Mouse (Mus musculus): ENCODE measurements at regions not wholly inside any gene's neighbourhood (a gene's known extent, or its start where the extent isn't known, plus 50 kb on each side); places are given as distances from the start of the nearest gene placed in this dataset.

- DNase-seq (ENCODE audit: low spot score in 2 of 2) = no peak
Observed at GRCm38 (mm10) chr4:93935692-93936091, 600.4 kb upstream of the Tusc1 start.

- DNase-seq (ENCODE audit: low spot score in 2 of 2) = no peak
Observed at GRCm38 (mm10) chr4:93927117-93927516, 591.8 kb upstream of the Tusc1 start.

- no peak for DNase-seq (ENCODE audit: low spot score in 2 of 2)
Observed at GRCm38 (mm10) chr4:93924402-93924801, 589.1 kb upstream of the Tusc1 start.

DNA sequence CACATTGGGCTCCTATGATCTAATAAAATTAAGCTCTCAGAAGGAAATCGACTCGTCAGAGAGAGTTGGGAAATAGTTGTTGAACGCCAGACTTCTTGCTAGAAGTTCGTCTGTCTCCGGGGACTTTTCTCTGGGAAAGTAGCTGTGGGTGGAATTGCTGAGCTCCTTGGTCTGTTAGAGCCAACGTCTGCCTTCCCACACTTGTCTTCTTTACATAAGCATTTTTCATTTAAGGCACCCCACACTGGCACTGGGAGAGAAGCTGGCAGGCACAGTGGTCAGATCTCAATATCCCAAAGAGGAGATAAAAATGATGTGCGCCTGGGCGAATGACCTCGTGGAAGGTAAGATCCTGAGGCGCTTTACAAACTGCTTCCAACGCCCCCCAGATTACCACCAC, 551.3 kb upstream of the Tusc1 start:
- DNase-seq (ENCODE audit: low spot score in 2 of 2) = no peak

- no peak for DNase-seq (ENCODE audit: low spot score in 2 of 2)
Observed at GRCm38 (mm10) chr4:93881318-93881717, 546.0 kb upstream of the Tusc1 start.

DNA sequence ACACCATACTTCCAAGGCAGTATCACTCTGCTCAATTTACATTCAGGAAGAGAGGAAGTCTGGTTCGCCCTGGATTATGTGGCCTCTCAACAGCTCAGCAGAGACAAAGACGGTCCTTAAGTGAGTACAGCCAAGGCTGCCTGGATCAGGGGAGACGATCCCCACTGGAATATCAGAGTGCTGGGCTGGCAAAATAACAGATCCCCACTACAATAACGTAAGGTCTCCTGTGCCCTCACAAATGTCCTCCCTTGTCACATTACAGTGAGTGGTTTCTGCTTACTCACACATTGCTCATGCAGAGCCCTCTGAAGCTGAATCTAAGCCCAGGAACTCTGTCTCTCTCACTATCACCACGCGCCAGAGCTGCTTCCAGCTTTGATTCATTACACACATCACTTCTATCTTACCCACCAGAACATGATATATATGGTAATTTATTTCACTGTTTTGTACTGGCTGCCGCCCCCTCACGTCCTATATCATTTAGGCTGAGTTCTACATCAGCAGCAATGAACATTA, 544.1 kb upstream of the Tusc1 start:
- DNase-seq (ENCODE audit: low spot score in 2 of 2) = no peak

GRCm38 (mm10) chr4:93873271-93873670, 538.0 kb upstream of the Tusc1 start:
- DNase-seq (ENCODE audit: low spot score in 2 of 2) = no peak

- DNase-seq (ENCODE audit: low spot score in 2 of 2) = no peak
Observed at GRCm38 (mm10) chr4:93853451-93853850, 518.1 kb upstream of the Tusc1 start.

DNA sequence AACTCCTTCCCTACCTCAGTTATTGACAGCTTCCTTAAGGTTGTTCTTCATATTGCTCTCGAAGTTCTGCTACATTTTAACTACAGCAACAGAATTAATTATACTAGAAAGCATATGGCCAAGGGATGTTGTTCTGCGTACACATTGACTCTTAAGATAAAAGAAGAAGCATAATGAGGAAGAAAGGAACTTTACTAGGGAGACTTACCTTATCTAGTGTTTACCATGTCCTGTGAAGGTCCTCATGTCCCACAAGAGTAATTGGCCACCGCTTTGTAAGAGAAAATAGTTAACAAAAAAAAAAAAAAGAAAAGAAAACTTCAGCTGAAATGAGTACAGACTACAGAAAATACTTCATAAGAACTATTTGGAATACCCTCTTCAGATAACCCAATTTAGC, 513.9 kb upstream of the Tusc1 start:
- DNase-seq (ENCODE audit: low spot score in 2 of 2) = no peak

GRCm38 (mm10) chr4:93830701-93831100, 495.4 kb upstream of the Tusc1 start:
- no peak for DNase-seq (ENCODE audit: low spot score in 2 of 2)

GRCm38 (mm10) chr4:93793104-93793503, 457.8 kb upstream of the Tusc1 start:
- DNase-seq (ENCODE audit: low spot score in 2 of 2) = no peak

DNA sequence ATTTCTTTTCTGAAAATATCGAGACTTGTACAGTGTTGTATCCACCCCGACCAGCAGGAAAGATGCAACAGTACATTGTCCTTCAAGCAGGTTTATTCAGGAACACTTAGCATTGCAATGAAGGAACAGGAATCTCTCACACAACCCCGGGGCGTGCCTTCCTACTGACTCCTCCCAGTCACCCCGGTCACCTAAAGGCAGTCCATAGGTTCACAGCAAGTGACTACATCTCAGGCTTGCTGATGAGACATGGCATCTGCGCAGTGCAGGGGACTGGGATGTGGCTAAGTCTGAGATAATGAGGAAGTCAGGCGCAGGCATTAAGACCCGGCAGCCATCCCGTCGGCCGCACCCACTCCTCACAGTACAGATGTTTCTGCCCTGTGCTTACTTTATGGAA, 454.8 kb upstream of the Tusc1 start:
- no peak for DNase-seq (ENCODE audit: low spot score in 2 of 2)

DNA sequence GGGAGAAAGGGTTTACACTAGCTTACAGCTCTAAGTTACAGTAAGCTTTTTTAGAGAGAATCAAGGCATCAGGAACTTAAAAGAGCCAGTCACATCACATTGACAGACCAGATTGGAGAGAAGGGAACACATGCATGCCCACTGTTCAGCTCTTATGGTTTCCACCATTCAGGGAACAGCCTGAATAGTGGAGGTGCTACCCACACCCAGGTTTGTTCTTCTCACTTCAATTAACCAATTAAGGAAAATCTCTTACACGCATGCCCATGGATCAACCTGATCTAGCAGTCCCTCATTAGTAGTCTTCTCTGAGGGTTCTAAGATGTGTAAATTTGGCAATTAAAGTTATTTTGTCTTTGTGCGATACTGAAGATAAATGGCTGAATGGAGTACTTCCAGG, 419.2 kb upstream of the Tusc1 start:
- no peak for DNase-seq (ENCODE audit: low spot score in 2 of 2)

DNA sequence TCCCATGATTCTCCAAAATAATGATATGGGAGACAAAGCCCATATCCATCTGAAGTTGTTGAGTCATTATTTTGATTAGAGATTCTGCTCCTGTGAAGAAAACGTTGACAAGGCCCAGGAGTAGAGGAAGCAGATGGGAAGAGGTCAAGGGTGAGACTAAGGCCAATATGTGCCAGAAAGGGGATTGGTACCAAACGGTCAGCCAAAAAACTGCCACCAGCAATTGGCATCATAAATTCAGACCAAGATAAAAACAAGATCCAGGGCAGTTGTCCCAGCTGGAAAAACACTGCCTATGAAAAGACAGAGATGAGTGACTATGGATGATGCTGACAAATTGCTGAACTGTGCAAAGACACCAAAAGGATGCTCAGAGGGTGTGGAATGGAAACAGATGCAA, 411.0 kb upstream of the Tusc1 start:
- DNase-seq (ENCODE audit: low spot score in 2 of 2) = no peak

DNA sequence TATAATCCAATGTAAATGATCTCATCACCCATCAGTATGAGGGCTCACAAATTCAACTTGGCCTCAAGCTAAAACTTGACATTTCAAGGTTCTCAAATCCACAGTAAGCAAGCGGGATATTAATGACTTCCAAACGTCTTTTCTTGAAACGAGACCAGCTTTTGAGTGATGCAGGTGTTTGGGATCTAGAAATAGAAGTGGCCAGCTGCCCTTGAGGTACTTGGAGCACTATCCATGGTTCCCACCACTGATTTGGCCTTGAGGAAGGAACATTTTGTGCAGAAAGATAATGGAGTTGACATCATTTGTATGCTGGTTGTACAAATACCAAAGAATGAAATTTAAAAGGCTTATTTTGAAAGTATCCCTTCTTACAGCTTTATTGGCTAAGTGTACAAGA, 378.4 kb upstream of the Tusc1 start:
- no peak for DNase-seq (ENCODE audit: low spot score in 2 of 2)

DNA sequence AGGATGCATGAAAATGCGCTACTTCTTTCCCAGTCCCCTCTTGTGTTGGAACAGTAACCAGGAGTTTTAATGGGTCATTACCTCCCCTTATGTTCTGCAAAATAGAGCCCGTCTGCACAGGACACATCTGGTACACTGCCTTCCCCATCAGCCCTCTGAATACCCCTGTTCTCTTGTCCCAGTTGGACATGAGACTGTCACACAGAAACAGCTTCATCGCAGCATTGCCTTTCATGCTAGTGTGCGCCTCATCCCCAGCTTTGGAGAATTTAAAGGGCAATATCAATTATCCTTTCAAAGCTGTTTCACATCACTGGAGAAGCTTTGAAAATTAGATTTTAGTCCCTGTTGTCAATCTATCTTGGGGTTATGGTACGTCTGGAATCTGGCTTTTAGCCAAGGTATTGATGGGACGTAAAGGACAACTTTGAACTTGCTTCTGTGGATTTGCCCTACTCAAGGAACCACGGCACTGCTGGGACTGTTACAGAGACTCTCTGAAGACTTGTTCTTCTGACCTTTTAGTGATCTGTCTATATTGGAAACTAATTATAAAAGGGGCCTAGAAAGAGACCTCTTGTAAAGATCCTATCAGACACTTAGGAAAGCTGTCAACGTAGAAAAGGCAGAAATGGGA, 341.2 kb upstream of the Tusc1 start:
- DNase-seq (ENCODE audit: low spot score in 2 of 2) = no peak

- DNase-seq (ENCODE audit: low spot score in 2 of 2) = no peak
Observed at GRCm38 (mm10) chr4:93675739-93676402, 340.6 kb upstream of the Tusc1 start.

- no peak for DNase-seq (ENCODE audit: low spot score in 2 of 2)
Observed at GRCm38 (mm10) chr4:93669050-93669449, 333.7 kb upstream of the Tusc1 start.

DNA sequence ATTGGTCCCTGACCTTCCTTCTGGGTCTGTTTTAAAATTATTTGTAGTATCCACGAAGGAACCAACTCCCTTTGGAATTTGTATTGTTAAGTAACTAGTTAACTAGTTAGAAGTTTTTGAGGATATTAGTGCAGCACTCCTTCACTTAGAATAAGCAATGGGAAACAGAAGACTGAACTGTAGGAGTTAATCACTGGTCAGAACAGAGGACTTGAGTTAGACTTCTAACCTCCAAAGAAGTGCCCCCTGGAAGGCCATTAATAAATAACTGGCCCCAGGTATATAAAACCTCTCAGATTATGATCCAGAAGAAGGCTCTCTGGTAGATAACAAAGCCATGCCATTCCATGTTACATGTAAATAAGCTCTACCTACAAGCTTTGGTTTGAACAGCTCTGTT, 329.0 kb upstream of the Tusc1 start:
- DNase-seq (ENCODE audit: low spot score in 2 of 2) = no peak

DNA sequence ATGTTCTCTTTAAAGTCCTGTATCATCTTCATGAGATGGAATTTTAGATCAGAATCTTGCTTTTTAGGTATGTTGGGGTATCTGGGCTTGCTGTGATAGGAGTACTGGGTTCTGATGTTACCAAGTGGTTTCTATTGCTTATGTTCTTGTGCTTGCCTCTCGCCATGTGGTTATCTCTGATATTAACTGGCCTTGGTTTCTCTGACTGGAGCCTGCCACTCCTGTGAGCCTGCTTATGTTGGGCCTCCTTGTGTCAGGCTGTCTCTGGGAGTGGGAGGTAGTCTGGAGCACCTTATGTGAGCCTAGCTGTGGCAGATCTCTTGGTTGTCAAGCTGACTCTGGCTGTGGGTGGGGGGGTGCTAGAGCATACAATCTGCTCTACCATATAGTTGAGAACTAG, 302.9 kb upstream of the Tusc1 start:
- no peak for DNase-seq (ENCODE audit: low spot score in 2 of 2)

DNA sequence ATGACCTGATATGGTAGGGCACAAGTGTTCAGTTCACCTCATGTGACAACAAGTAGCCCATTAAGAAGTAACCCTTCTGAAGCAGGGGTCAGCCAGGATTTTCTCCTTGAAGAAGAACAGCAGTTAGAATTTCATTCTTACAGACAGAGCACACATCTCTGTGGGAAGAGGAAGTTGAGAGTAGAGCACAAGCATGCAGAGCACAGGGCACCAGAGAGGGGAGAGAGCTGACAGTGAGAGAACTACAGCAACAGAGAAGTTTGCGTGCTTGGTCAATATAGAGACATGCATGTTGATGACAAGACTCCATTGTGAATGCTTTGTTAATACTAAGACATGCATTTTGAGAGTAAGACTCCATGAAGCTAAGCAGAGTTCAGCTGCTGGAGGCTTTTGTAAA, 263.2 kb upstream of the Tusc1 start:
- DNase-seq (ENCODE audit: low spot score in 2 of 2) = no peak

DNA sequence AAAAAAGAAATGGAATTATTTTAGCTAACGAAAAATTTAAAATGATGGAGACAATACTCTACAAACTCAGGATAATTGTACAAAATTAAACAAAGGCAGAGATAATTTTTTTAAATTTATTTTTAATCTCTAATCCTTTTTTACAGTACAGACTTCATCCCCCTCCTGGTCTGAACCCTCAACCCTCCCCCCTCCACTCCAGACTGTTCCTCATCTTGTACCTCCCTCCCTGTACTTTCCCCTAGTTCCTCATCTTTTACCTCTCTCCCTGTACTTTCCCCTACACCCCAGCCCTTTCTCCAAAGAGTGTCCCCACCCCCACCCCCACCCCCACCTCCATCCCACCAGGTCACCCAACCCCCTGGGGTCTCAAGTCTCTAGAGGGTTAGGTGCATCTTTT, 249.0 kb upstream of the Tusc1 start:
- DNase-seq (ENCODE audit: low spot score in 2 of 2) = no peak

- peak; percentile 19 to 44 for DNase-seq (ENCODE audit: low spot score in 2 of 2)
Observed at GRCm38 (mm10) chr4:93583670-93584303, 248.5 kb upstream of the Tusc1 start.
